Mouse (Mus musculus) heart, postnatal 0 days (tissue): ENCODE measurements around the gene Erp29.

ENCODE experiments used
- CTCF ChIP-seq: IDR thresholded peaks from 2 replicates; pipeline ENCODE4 v1.5.1; 2016; ENCODE audit warnings: antibody characterized with exemption, control low read depth, low read depth
- EP300 ChIP-seq: IDR thresholded peaks from 2 replicates; pipeline ENCODE4 v1.6.1; 2016; ENCODE audit warnings: antibody characterized with exemption, low read depth

DNA sequence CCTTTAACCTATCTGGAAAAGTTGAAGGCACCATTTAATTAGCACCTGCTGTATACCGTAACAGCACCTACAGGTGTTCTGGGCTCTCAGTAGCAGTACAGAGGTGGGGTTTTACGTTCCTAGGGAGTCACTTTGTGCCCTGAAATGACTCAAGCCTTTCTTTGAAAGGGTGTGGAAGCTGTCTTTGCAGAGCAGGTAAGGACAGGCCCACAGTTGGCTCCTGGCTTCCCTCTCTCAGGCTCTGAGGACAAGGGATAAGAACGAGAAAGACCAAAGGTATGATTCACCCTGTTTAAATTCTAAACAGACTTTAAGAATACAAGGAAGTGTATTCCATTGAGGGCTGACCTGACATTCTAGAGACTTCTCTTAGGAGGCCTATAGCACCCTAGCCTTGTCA, 58.9 kb downstream of the Erp29 start:
- no peak for TF ChIP-seq CTCF
- TF ChIP-seq EP300, result no peak
